Mouse (Mus musculus): Measurements from ENCODE around the gene Cript.

GRCm38 (mm10) chr17:87044796-87045195 is 19.4 kb downstream of the Cript start:
- no peak for TF ChIP-seq EP300 (IDR thresholded peaks at IDR 0.05; ENCODE audit: low read depth)
- no peak for TF ChIP-seq CTCF (IDR thresholded peaks at IDR 0.05; ENCODE audit: low read depth)

Measured in liver, postnatal 0 days (tissue).